7 mouse cellular contexts compared by ENCODE assay signal in the genomic region with DNA sequence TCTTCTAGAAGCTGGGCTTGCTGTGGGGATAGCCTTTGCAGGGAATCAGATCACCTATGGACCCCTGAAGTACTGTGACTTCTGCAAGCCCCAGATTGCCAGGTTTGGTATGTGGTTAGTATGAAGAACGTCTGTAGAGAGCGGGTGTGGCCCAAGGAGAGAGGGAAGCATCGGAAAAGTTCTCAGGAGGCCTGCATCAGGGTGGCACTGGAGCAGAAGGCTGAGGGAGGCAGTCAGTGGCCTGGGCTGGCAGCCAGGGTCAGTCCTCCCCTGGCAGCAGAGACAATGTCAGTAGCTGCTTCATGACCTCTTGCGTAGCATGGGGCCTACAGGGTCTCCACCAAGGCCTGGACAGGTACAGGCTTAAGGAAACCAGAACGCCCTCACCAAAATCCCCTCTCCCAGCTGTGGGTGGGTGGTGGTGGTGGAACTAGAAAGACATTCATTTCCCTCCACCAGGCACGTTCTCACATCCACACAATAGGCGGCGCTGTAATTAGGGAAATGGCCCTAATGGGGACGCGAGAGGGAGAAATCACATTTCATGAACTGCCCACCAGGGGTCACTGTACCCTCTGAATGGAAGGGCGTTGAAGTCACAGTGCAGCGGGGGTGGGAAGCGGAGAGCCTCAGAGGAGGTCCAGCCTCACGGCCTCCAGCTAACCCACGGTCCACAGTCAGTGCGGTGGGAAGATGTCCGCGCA. TPM values are rescaled to one million over a fixed set of nuclear protein-coding genes. Genes with fewer than 3 reads are reported as not detected.
A peak's percentile ranks its signal among the peaks of the same experiment; 100 is the strongest.
DNase-seq lines count a peak whose midpoint lies in the region; ATAC-seq and TF ChIP-seq lines count a peak whose summit lies in the region.

No protein-coding gene starts in this region.

- no peaks in the 10 kb centered on the region; the same call in 1 of the 2 replicates for H3K4me1 ChIP-seq in intestine, postnatal 0 days (replicated peaks; ENCODE audit: control insufficient read depth, insufficient read depth, low read length)
- H3K4me1 ChIP-seq in midbrain, embryonic 12.5 days: peaks cover 9% of the 10 kb centered on the region; the same call in 1 of the 2 replicates
- peaks cover 3% of the 10 kb centered on the region; the same call in 1 of the 2 replicates for H3K4me1 ChIP-seq in small intestine, adult 2 months (ENCODE audit: control insufficient read depth, insufficient read depth, insufficient read length, low read length)

- intact Hi-C loops in left cerebral cortex, postnatal 4 days (cut with DNase I): no loop called here

- H3K9me3 ChIP-seq in intestine, postnatal 0 days (ENCODE audit: control insufficient read depth): no peaks in the 10 kb centered on the region
- H3K9me3 ChIP-seq in midbrain, embryonic 12.5 days: no peaks in the 10 kb centered on the region

- no peak; the same call in 1 of the 2 replicates for TF ChIP-seq POLR2A in small intestine, adult 2 months (IDR thresholded peaks at IDR 0.05; ENCODE audit: low read depth, low read length)

- H3K9ac ChIP-seq in intestine, postnatal 0 days (ENCODE audit: low read depth, low read length): no peak overlapping the region
- no peak overlapping the region for H3K9ac ChIP-seq in midbrain, embryonic 12.5 days (replicated peaks)

- peak; percentile 80 for ATAC-seq in granulocyte monocyte progenitor cell, adult 5-6 weeks (replicated peaks; ENCODE audit: poor library complexity, severe bottlenecking)
- ATAC-seq in intestine, postnatal 0 days: peak; percentile 46
- ATAC-seq in midbrain, embryonic 12.5 days (ENCODE audit: low FRiP score, low read depth): peak; percentile 74

- H3K4me3 ChIP-seq in intestine, postnatal 0 days (ENCODE audit: low read depth, low read length): peak overlapping the region; percentile 7; the same call in 1 of the 2 replicates
- H3K4me3 ChIP-seq in midbrain, embryonic 12.5 days: peak overlapping the region; percentile 29
- H3K4me3 ChIP-seq in small intestine, adult 2 months (ENCODE audit: low read depth, low read length): peak overlapping the region; percentile 6

- 34% methylated on average over 18 of the region's 18 CpGs for WGBS in intestine, postnatal 0 days
- 26% methylated on average over 18 of the region's 18 CpGs for WGBS in midbrain, embryonic 12.5 days
- WGBS in small intestine, adult 2 months: 49% methylated on average over 18 of the region's 18 CpGs

- peaks cover 41% of the 10 kb centered on the region for H3K36me3 ChIP-seq in intestine, postnatal 0 days (ENCODE audit: control insufficient read depth, insufficient read depth)
- no peaks in the 10 kb centered on the region for H3K36me3 ChIP-seq in midbrain, embryonic 12.5 days
- peaks cover 46% of the 10 kb centered on the region for H3K36me3 ChIP-seq in small intestine, adult 2 months (ENCODE audit: control insufficient read depth, insufficient read depth, low read length)

- DNase-seq in adrenal gland, adult 2 months: peak; percentile 85
- DNase-seq in embryo, embryonic 11.5 days (ENCODE audit: low read depth, low spot score): peak; percentile 72
- DNase-seq in left cerebral cortex, postnatal 4 days: peak; percentile 91

- peak; percentile 99 for TF ChIP-seq CTCF in intestine, postnatal 0 days (IDR thresholded peaks at IDR 0.05; ENCODE audit: low read depth)
- TF ChIP-seq CTCF in small intestine, adult 2 months (IDR thresholded peaks at IDR 0.05; ENCODE audit: extremely low read depth, insufficient read length, insufficient replicate concordance, low read depth, low read length): peak; percentile 93; the same call in 1 of the 2 replicates

- no peaks in the 10 kb centered on the region for H3K27me3 ChIP-seq in intestine, postnatal 0 days (replicated peaks; ENCODE audit: control insufficient read depth, insufficient read depth, low read length)
- peaks cover 45% of the 10 kb centered on the region for H3K27me3 ChIP-seq in midbrain, embryonic 12.5 days
- H3K27me3 ChIP-seq in small intestine, adult 2 months (ENCODE audit: control insufficient read depth, insufficient read depth, low read length): no peaks in the 10 kb centered on the region

- H3K27ac ChIP-seq in intestine, postnatal 0 days (ENCODE audit: low read depth, low read length): no peak overlapping the region
- H3K27ac ChIP-seq in midbrain, embryonic 12.5 days (replicated peaks): no peak overlapping the region
- no peak overlapping the region for H3K27ac ChIP-seq in small intestine, adult 2 months (ENCODE audit: insufficient read depth, low read depth, low read length)

- peak overlapping the region; percentile 50 for H3K4me2 ChIP-seq in intestine, postnatal 0 days (replicated peaks; ENCODE audit: low read depth)
- peak overlapping the region; percentile 47 for H3K4me2 ChIP-seq in midbrain, embryonic 12.5 days (replicated peaks)

RNA-seq across cellular contexts. Expression of a gene that starts 31.2 kb away (rescaled TPM):
- total RNA-seq in adrenal gland, adult 2 months (2021): 10 to 100 TPM; 10.3 to 12.2 TPM
- polyA plus RNA-seq in adrenal gland, adult 2 months (2012; rRNA removed): 34.7 and 42.5 TPM in 2 replicates
- 21.3 and 29.3 TPM in 2 replicates for total RNA-seq in granulocyte monocyte progenitor cell, adult 5-6 weeks (2014; fragmentation: Nextera tagmentation)
- 11.0 and 19.0 TPM in 2 replicates for total RNA-seq in granulocyte monocyte progenitor cell, adult 5-6 weeks (2017)
- polyA plus RNA-seq in intestine, postnatal 0 days (2015; fragmentation: Nextera tagmentation; extraction: Ambion mirVana): 16.9 and 18.7 TPM in 2 replicates
- total RNA-seq in left cerebral cortex, postnatal 4 days (2021): 1 to 10 TPM; 4.7 to 5.1 TPM
- polyA plus RNA-seq in midbrain, embryonic 12.5 days (2016; fragmentation: Nextera tagmentation; extraction: Ambion mirVana): 4.3 and 4.4 TPM in 2 replicates
- polyA plus RNA-seq in small intestine, adult 2 months (2012; rRNA removed): 105 and 122 TPM in 2 replicates
